Mouse (Mus musculus) CH12.LX (cell line): ENCODE measurements at regions not wholly inside any gene's neighbourhood (a gene's known extent, or its start where the extent isn't known, plus 50 kb on each side); places are given as distances from the start of the nearest gene placed in this dataset.

Experiments used
- DNase-seq: peaks from one replicate; pipeline ENCODE4 v3.0.0-alpha.2; 2013; ENCODE audit errors: extremely low read depth
- H3K27ac ChIP-seq: 2 replicates; pipeline ENCODE4 v1.5.1; 2012; ENCODE audit warnings: low read depth, mild to moderate bottlenecking, control low read depth, moderate library complexity; ENCODE audit not compliant: insufficient read depth
- H3K27me3 ChIP-seq: replicated peaks from 2 replicates; pipeline ENCODE3; 2012; ENCODE audit warnings: inconsistent platforms
- H3K36me3 ChIP-seq, 2 experiments: replicated peaks in 1 of 2; 2 replicates each; pipeline versions ENCODE3 to v1.6.1; 2012; ENCODE audit warnings: inconsistent platforms in 1 of 2, low read length in 1 of 2, mild to moderate bottlenecking in 1 of 2, mixed read lengths in 1 of 2, moderate library complexity in 1 of 2; ENCODE audit not compliant: control insufficient read depth in 1 of 2, insufficient read depth in 1 of 2
- H3K4me1 ChIP-seq, 2 experiments: 2 replicates each; pipeline ENCODE4 v1.6.1; 2012; ENCODE audit warnings: inconsistent platforms in 1 of 2, moderate library complexity in 1 of 2; ENCODE audit not compliant: insufficient read depth in 2 of 2, control insufficient read depth in 1 of 2
- H3K4me2 ChIP-seq: 2 replicates; pipeline ENCODE4 v1.6.1; 2012; ENCODE audit warnings: low read depth, mild to moderate bottlenecking, control low read depth; ENCODE audit not compliant: poor library complexity, insufficient read depth, severe bottlenecking
- H3K4me3 ChIP-seq, 3 experiments: fragments of 150-350 bp in 1 of 3; sonication (generic) in 1 of 3; replicated peaks in 1 of 3; 2 replicates each; pipeline versions ENCODE3 to v1.5.1; 2011 to 2012; ENCODE audit warnings: low read depth in 2 of 3, low read length in 2 of 3, mild to moderate bottlenecking in 2 of 3, moderate library complexity in 2 of 3, control low read depth in 1 of 3, improper control_type of control experiment in 1 of 3, inconsistent platforms in 1 of 3, mixed read lengths in 1 of 3; ENCODE audit not compliant: poor library complexity in 1 of 3
- H3K79me2 ChIP-seq: replicated peaks from 2 replicates; pipeline ENCODE4 v1.6.1; 2012; ENCODE audit warnings: mild to moderate bottlenecking, moderate library complexity; ENCODE audit not compliant: control insufficient read depth, poor library complexity, insufficient read depth, severe bottlenecking; ENCODE audit errors: extremely low read depth
- H3K9ac ChIP-seq: 2 replicates; pipeline ENCODE4 v1.6.1; 2012; ENCODE audit warnings: low read depth, mild to moderate bottlenecking, control low read depth, moderate library complexity; ENCODE audit not compliant: insufficient read depth
- H3K9me3 ChIP-seq: replicated peaks from 2 replicates; pipeline ENCODE3; 2012; ENCODE audit warnings: low read length, inconsistent platforms, mixed read lengths
- CTCF ChIP-seq, 2 experiments: IDR thresholded peaks in 1 of 2; conservative IDR thresholded peaks in 1 of 2; 2 replicates each; pipeline ENCODE4 v1.5.1; 2011 to 2012; ENCODE audit warnings: low read depth in 2 of 2, low read length in 2 of 2, improper control_type of control experiment in 1 of 2, inconsistent platforms in 1 of 2, mild to moderate bottlenecking in 1 of 2, moderate library complexity in 1 of 2
- ELF1 ChIP-seq: IDR thresholded peaks from 2 replicates; pipeline ENCODE4 v1.6.1; 2014; ENCODE audit warnings: low read depth, mild to moderate bottlenecking, inconsistent platforms, low read length, improper control_type of control experiment
- EP300 ChIP-seq: IDR thresholded peaks from 2 replicates; pipeline ENCODE4 v1.6.1; 2011; ENCODE audit warnings: low read length, improper control_type of control experiment
- ETS1 ChIP-seq: conservative IDR thresholded peaks from 2 replicates; pipeline ENCODE4 v1.6.1; 2012; ENCODE audit warnings: low read depth, mild to moderate bottlenecking, inconsistent platforms, low read length, improper control_type of control experiment, moderate library complexity
- GABPA ChIP-seq: IDR thresholded peaks from 2 replicates; pipeline ENCODE4 v1.6.1; 2012; ENCODE audit warnings: low read depth, low read length, improper control_type of control experiment, inconsistent platforms; ENCODE audit not compliant: insufficient replicate concordance
- HCFC1 ChIP-seq: IDR thresholded peaks from 2 replicates; pipeline ENCODE4 v1.6.1; 2012; ENCODE audit warnings: low read depth, mild to moderate bottlenecking, inconsistent platforms, low read length, improper control_type of control experiment
- JUND ChIP-seq: conservative IDR thresholded peaks from 2 replicates; pipeline ENCODE4 v1.6.1; 2011; ENCODE audit warnings: low read depth, low read length, improper control_type of control experiment
- KAT2A ChIP-seq: IDR thresholded peaks from 2 replicates; pipeline ENCODE4 v1.6.1; 2012; ENCODE audit warnings: low read length, improper control_type of control experiment, inconsistent platforms; ENCODE audit not compliant: insufficient replicate concordance
- MAFK ChIP-seq: IDR thresholded peaks from 2 replicates; pipeline ENCODE4 v1.6.1; 2011; ENCODE audit warnings: low read length, improper control_type of control experiment; ENCODE audit not compliant: insufficient replicate concordance
- MEF2A ChIP-seq: IDR thresholded peaks from 2 replicates; pipeline ENCODE4 v1.6.1; 2014; ENCODE audit warnings: low read depth, mild to moderate bottlenecking, inconsistent platforms, low read length, improper control_type of control experiment, borderline replicate concordance
- MXI1 ChIP-seq: IDR thresholded peaks from 2 replicates; pipeline ENCODE4 v1.6.1; 2011; ENCODE audit warnings: mild to moderate bottlenecking, low read depth, low read length, improper control_type of control experiment
- MYC ChIP-seq: IDR thresholded peaks from 2 replicates; pipeline ENCODE4 v1.6.1; 2011; ENCODE audit warnings: low read depth, mild to moderate bottlenecking, improper control_type of control experiment, low read length
- NELFE ChIP-seq: IDR thresholded peaks from 2 replicates; pipeline ENCODE4 v1.6.1; 2011; ENCODE audit warnings: low read depth, low read length, improper control_type of control experiment
- POLR2A ChIP-seq: IDR thresholded peaks from 2 replicates; pipeline ENCODE4 v1.6.1; 2011; ENCODE audit warnings: low read depth, mild to moderate bottlenecking, improper control_type of control experiment, low read length
- TBP ChIP-seq: conservative IDR thresholded peaks from 2 replicates; pipeline ENCODE4 v1.6.1; 2011; ENCODE audit warnings: low read depth, low read length, improper control_type of control experiment
- USF1 ChIP-seq: IDR thresholded peaks from 2 replicates; pipeline ENCODE4 v1.6.1; 2014; ENCODE audit warnings: low read depth, mild to moderate bottlenecking, inconsistent platforms, low read length, improper control_type of control experiment
- ZMIZ1 ChIP-seq: IDR thresholded peaks from 2 replicates; pipeline ENCODE4 v1.6.1; 2012; ENCODE audit warnings: low read depth, mild to moderate bottlenecking, inconsistent platforms, low read length, improper control_type of control experiment
- ZNF384 ChIP-seq: IDR thresholded peaks from 2 replicates; pipeline ENCODE4 v1.6.1; 2012; ENCODE audit warnings: low read depth, low read length, improper control_type of control experiment, inconsistent platforms
- dilution Hi-C: fragments of 300-500 bp; cut with MboI; formaldehyde crosslinking; loops from 2 replicates; pipeline ENCODE4 v1.14.3; 2020; ENCODE audit warnings: low sequenced_read_pairs; ENCODE audit not compliant: extremely low pct_unique_long_range_greater_than_20kb, extremely low pct_ligation_motif_present
- in situ Hi-C: fragments of 300-500 bp; cut with MboI; formaldehyde crosslinking; loops from 3 replicates; pipeline ENCODE4 v1.14.3; 2019; ENCODE audit warnings: low sequenced_read_pairs, low pct_ligation_motif_present, low pct_unique_long_range_greater_than_20kb, mixed read lengths

DNA sequence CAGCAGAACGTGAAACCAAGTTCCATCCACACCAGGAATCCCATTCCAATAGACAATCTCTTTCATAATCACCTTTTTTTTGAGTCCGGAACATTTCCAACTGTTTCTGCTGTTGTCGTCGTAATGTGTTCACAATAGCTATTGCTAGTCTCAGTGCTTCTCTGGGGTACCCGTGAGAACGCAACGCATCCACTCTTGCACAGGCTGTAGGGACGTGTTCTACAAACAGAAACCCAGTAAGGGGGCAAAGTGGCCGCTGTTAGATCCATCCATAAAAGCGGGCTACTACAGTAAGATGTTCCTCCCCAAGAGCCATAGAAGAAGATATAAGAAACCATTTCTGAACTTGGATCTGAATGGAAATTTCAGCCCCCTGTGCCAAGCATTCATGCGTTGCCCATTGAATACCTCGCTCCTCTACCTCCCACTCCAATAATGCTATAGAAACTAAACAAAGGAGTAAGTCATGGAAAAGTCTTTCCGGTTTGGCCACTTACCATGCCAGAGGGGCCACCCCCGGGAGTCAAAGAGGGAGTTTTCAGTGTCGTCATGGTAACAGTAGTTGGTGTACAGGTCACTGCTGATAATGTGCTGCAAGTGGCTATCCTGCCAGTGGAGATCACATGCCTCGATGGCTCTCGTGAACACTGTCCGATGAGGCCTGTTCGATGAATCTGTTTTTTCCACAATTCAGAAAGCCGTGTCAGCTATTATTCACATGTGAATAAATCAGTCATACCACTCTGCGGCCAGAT is 300.6 kb upstream of the Smim15 start:
- no peaks in the 10 kb centered on the region for H3K4me1 ChIP-seq
- H3K27ac ChIP-seq = no peak overlapping the region
- dilution Hi-C loops (no loop called here), in situ Hi-C loops (no loop called here)
- no peaks in the 10 kb centered on the region for H3K79me2 ChIP-seq
- H3K36me3 ChIP-seq = peaks cover 12 to 36% of the 10 kb centered on the region in 2 experiments
- no peak for DNase-seq
- no peaks in the 10 kb centered on the region for H3K27me3 ChIP-seq
- H3K9me3 ChIP-seq = no peaks in the 10 kb centered on the region
- H3K9ac ChIP-seq = no peak overlapping the region
- H3K4me2 ChIP-seq = no peak overlapping the region
- H3K4me3 ChIP-seq = no peak overlapping the region
- no peak for TF ChIP-seq ELF1
- no peak for TF ChIP-seq MAFK
- no peak for TF ChIP-seq MEF2A
- no peak for TF ChIP-seq ZNF384

DNA sequence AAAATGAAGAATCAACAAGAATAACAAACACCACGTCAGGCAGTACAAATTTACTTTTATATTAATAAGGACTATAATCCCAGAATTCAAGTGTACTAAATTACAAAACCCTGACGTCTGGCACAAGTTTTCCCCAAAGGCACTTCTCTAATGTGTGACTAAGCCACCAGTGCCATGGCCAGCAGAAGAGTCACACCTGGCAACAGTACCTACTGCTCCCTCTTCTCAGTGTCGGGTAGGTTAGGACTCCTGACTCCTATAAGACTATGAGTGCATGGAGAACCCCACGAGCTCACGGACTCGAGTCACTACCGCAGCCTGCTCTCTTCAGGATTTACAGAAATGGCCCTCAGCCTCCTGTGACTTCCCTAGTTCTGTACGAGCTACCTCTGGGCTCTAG is 307.7 kb upstream of the Smim15 start:
- H3K79me2 ChIP-seq = no peaks in the 10 kb centered on the region
- TF ChIP-seq ZMIZ1 (no peak), POLR2A (no peak), MYC (no peak), NELFE (no peak), CTCF (conservative IDR thresholded peaks at IDR 0.05 in 1 of 2, IDR thresholded peaks at IDR 0.05 in 1 of 2; ENCODE audit: low read depth in 2 of 2, low read length in 2 of 2) (no peak), MXI1 (no peak), TBP (no peak), USF1 (no peak), HCFC1 (no peak), ETS1 (no peak), GABPA (no peak), KAT2A (no peak), MAFK (no peak), MEF2A (no peak), JUND (no peak), EP300 (no peak)
- TF ChIP-seq, all 38 proteins: peak for 0
- Histone ChIP-seq H3K4me3 (no peak overlapping the region), H3K9me3 (no peaks in the 10 kb centered on the region), H3K4me1 (no peaks in the 10 kb centered on the region), H3K4me2 (no peak overlapping the region), H3K27ac (no peak overlapping the region), H3K9ac (no peak overlapping the region), H3K27me3 (no peaks in the 10 kb centered on the region), H3K36me3 (peaks cover 8 to 33% of the 10 kb centered on the region in 2 experiments)
- dilution Hi-C loops = no loop called here
- in situ Hi-C loops = no loop called here
- no peak for DNase-seq
